Mouse (Mus musculus) heart, embryonic 10.5 days (tissue): ENCODE results near the gene Tmem144. TPM values are rescaled to one million over a fixed set of nuclear protein-coding genes. Genes with fewer than 3 reads are reported as not detected.
A peak's percentile ranks its signal among the peaks of the same experiment; 100 is the strongest.

Experiments
- DNase-seq: peaks from one replicate; pipeline ENCODE4 v3.0.0-alpha.2; 2017; ENCODE audit warnings: low spot score
- H3K27ac ChIP-seq: fragments of 300-500 bp; sonication (generic); 2 replicates; pipeline ENCODE4 v1.5.1; 2016; ENCODE audit warnings: mild to moderate bottlenecking
- H3K27me3 ChIP-seq: fragments of 300-500 bp; sonication (generic); 2 replicates; pipeline ENCODE4 v1.6.1; 2016; ENCODE audit warnings: mild to moderate bottlenecking; ENCODE audit not compliant: poor library complexity, insufficient read depth, severe bottlenecking
- H3K36me3 ChIP-seq: fragments of 300-500 bp; sonication (generic); 2 replicates; pipeline ENCODE4 v1.6.1; 2016; ENCODE audit warnings: mild to moderate bottlenecking, moderate library complexity
- H3K4me1 ChIP-seq: fragments of 300-500 bp; sonication (generic); 2 replicates; pipeline ENCODE4 v1.6.1; 2016; ENCODE audit warnings: mild to moderate bottlenecking
- H3K4me3 ChIP-seq: fragments of 300-500 bp; sonication (generic); 2 replicates; pipeline ENCODE4 v1.5.1; 2016; ENCODE audit warnings: mild to moderate bottlenecking, moderate library complexity
- H3K9me3 ChIP-seq: fragments of 300-500 bp; sonication (generic); 2 replicates; pipeline ENCODE4 v1.6.1; 2016; ENCODE audit warnings: mild to moderate bottlenecking, moderate library complexity
- whole genome bisulfite sequencing: fragments of 180-500 bp; shearing (Covaris S2); methylation state at CpG from one replicate; pipeline ENCODE4 v1.1.7; 2016; 5-methylcytosine and 5-hydroxymethylcytosine counted together
- polyA plus RNA-seq: library from polyadenylated mRNA; unstranded; fragments of >200 nt; fragmentation: Nextera tagmentation; extraction: Ambion mirVana; gene quantifications from 2 replicates; pipeline ENCODE4 v1.2.1, GENCODE M21; 2016

Tmem144 gene
- polyA plus RNA-seq, 1 experiment from 2014 or later: 7.9 TPM

- 27% methylated on average over 5 of the region's 5 CpGs for WGBS
- DNase-seq: peak; percentile 78
Measured at GRCm38 (mm10) chr3:79884305-79884704, 31.7 kb upstream of the Tmem144 start, which contains the start of gene Fam198b. Gene Fam198b (plus strand): TSS chr3:79884533.

GRCm38 (mm10) chr3:79883092-79883491, 30.5 kb upstream of the Tmem144 start:
- no peaks in the 10 kb centered on the region for H3K9me3 ChIP-seq
- no peaks in the 10 kb centered on the region for H3K27me3 ChIP-seq
- H3K4me3 ChIP-seq: no peak overlapping the region
- WGBS: 26% methylated on average over 7 of the region's 7 CpGs
- H3K4me1 ChIP-seq: peaks cover 37% of the 10 kb centered on the region
- DNase-seq: peak; percentile 87
- peaks cover 6% of the 10 kb centered on the region; the same call in 1 of the 2 replicates for H3K36me3 ChIP-seq
- no peak overlapping the region for H3K27ac ChIP-seq

More at GRCm38 (mm10) chr3:79884305-79884704, 31.7 kb upstream of the Tmem144 start, which contains the start of gene Fam198b:
- Histone ChIP-seq H3K4me3 (peak within 1 kb of the TSS; percentile 58), H3K36me3 (peaks cover 6% of the 10 kb centered on the region; the same call in 1 of the 2 replicates), H3K9me3 (no peaks in the 10 kb centered on the region), H3K27ac (peak within 1 kb of the TSS; percentile 93), H3K27me3 (no peaks in the 10 kb centered on the region), H3K4me1 (peaks cover 30% of the 10 kb centered on the region)

- no peak overlapping the region for H3K4me3 ChIP-seq
- peaks cover 5% of the 10 kb centered on the region; the same call in 1 of the 2 replicates for H3K36me3 ChIP-seq
- H3K27me3 ChIP-seq: no peaks in the 10 kb centered on the region
- H3K4me1 ChIP-seq: peaks cover 25% of the 10 kb centered on the region
- WGBS: 59% methylated on average over 2 of the region's 2 CpGs
- DNase-seq: no peak
- no peaks in the 10 kb centered on the region for H3K9me3 ChIP-seq
- no peak overlapping the region for H3K27ac ChIP-seq
Measured at GRCm38 (mm10) chr3:79881645-79882044, 29.1 kb upstream of the Tmem144 start.

- no peaks in the 10 kb centered on the region for H3K36me3 ChIP-seq
- peaks cover 12% of the 10 kb centered on the region for H3K4me1 ChIP-seq
- peak overlapping the region; percentile 31; the same call in 1 of the 2 replicates for H3K4me3 ChIP-seq
- no peaks in the 10 kb centered on the region for H3K9me3 ChIP-seq
- peak overlapping the region; percentile 78 for H3K27ac ChIP-seq
- no peaks in the 10 kb centered on the region for H3K27me3 ChIP-seq
- 40% methylated on average over 9 of the region's 9 CpGs for WGBS
- peak; percentile 54 for DNase-seq
Measured at GRCm38 (mm10) chr3:79879246-79879645, 26.7 kb upstream of the Tmem144 start.

GRCm38 (mm10) chr3:79878350-79878749, 25.8 kb upstream of the Tmem144 start:
- Histone ChIP-seq H3K27me3 (no peaks in the 10 kb centered on the region), H3K36me3 (no peaks in the 10 kb centered on the region), H3K27ac (0 out of 2 replicates have a peak overlapping the region, but pooled peaks have one; percentile 3), H3K9me3 (no peaks in the 10 kb centered on the region), H3K4me3 (no peak overlapping the region), H3K4me1 (peaks cover 10% of the 10 kb centered on the region)
- whole genome bisulfite sequencing: 67% methylated on average over 3 of the region's 3 CpGs
- peak; percentile 53 for DNase-seq

GRCm38 (mm10) chr3:79875471-79875870, 22.9 kb upstream of the Tmem144 start:
- WGBS: 88% methylated on average over 5 of the region's 5 CpGs

GRCm38 (mm10) chr3:79867121-79867709, 14.6 kb upstream of the Tmem144 start:
- Histone ChIP-seq H3K36me3 (no peaks in the 10 kb centered on the region), H3K27ac (no peak overlapping the region), H3K4me3 (no peak overlapping the region), H3K9me3 (no peaks in the 10 kb centered on the region), H3K4me1 (peaks cover 3% of the 10 kb centered on the region; the same call in 1 of the 2 replicates), H3K27me3 (no peaks in the 10 kb centered on the region)
- 56% methylated on average over 1 of the region's 1 CpGs for WGBS
- no peak for DNase-seq

More at GRCm38 (mm10) chr3:79875471-79875870, 22.9 kb upstream of the Tmem144 start:
- Histone ChIP-seq H3K27ac (no peak overlapping the region), H3K4me3 (no peak overlapping the region), H3K9me3 (no peaks in the 10 kb centered on the region), H3K27me3 (no peaks in the 10 kb centered on the region), H3K4me1 (peaks cover 14% of the 10 kb centered on the region), H3K36me3 (no peaks in the 10 kb centered on the region)
- peak; percentile 53 for DNase-seq

GRCm38 (mm10) chr3:79866526-79866925, 14.0 kb upstream of the Tmem144 start:
- no peaks in the 10 kb centered on the region for H3K36me3 ChIP-seq
- no peaks in the 10 kb centered on the region for H3K9me3 ChIP-seq
- H3K27ac ChIP-seq: no peak overlapping the region
- H3K4me1 ChIP-seq: peaks cover 3% of the 10 kb centered on the region; the same call in 1 of the 2 replicates
- H3K4me3 ChIP-seq: no peak overlapping the region
- DNase-seq: no peak
- no peaks in the 10 kb centered on the region for H3K27me3 ChIP-seq
- 84% methylated on average over 9 of the region's 9 CpGs for WGBS

- Histone ChIP-seq H3K4me1 (no peaks in the 10 kb centered on the region), H3K36me3 (no peaks in the 10 kb centered on the region), H3K9me3 (no peaks in the 10 kb centered on the region), H3K4me3 (no peak overlapping the region), H3K27ac (no peak overlapping the region), H3K27me3 (no peaks in the 10 kb centered on the region)
- no peak for DNase-seq
- 85% methylated on average over 3 of the region's 3 CpGs for WGBS
Measured at GRCm38 (mm10) chr3:79866089-79866488, 13.5 kb upstream of the Tmem144 start.

- no peaks in the 10 kb centered on the region for H3K27me3 ChIP-seq
- no peak overlapping the region for H3K27ac ChIP-seq
- H3K36me3 ChIP-seq: no peaks in the 10 kb centered on the region
- DNase-seq: peak; percentile 35
- H3K4me3 ChIP-seq: no peak overlapping the region
- WGBS: 85% methylated on average over 7 of the region's 7 CpGs
- no peaks in the 10 kb centered on the region for H3K9me3 ChIP-seq
- H3K4me1 ChIP-seq: no peaks in the 10 kb centered on the region
Measured at GRCm38 (mm10) chr3:79864824-79865223, 12.3 kb upstream of the Tmem144 start.

- Histone ChIP-seq H3K27ac (no peak overlapping the region), H3K4me3 (no peak overlapping the region), H3K9me3 (no peaks in the 10 kb centered on the region), H3K36me3 (no peaks in the 10 kb centered on the region), H3K4me1 (peaks cover 14% of the 10 kb centered on the region; the same call in 1 of the 2 replicates), H3K27me3 (no peaks in the 10 kb centered on the region)
- no peak for DNase-seq
- 82% methylated on average over 3 of the region's 3 CpGs for whole genome bisulfite sequencing
Measured at GRCm38 (mm10) chr3:79858221-79858620, 5.6 kb upstream of the Tmem144 start.

- Histone ChIP-seq H3K27me3 (no peaks in the 10 kb centered on the region), H3K36me3 (no peaks in the 10 kb centered on the region), H3K9me3 (no peaks in the 10 kb centered on the region), H3K4me3 (no peak overlapping the region), H3K4me1 (peaks cover 16% of the 10 kb centered on the region), H3K27ac (no peak overlapping the region)
- no peak for DNase-seq
- 84% methylated on average over 5 of the region's 5 CpGs for WGBS
Measured at GRCm38 (mm10) chr3:79857780-79858179, 5.2 kb upstream of the Tmem144 start.

GRCm38 (mm10) chr3:79852108-79852507, 465 bp downstream of the Tmem144 start:
- 22% methylated on average over 3 of the region's 3 CpGs for WGBS
- H3K27ac ChIP-seq: peak overlapping the region; percentile 56; the same call in 1 of the 2 replicates
- no peak for DNase-seq

More at GRCm38 (mm10) chr3:79852108-79852507, 465 bp downstream of the Tmem144 start:
- no peaks in the 10 kb centered on the region for H3K9me3 ChIP-seq
- no peaks in the 10 kb centered on the region for H3K36me3 ChIP-seq
- H3K27me3 ChIP-seq: no peaks in the 10 kb centered on the region
- H3K4me3 ChIP-seq: no peak overlapping the region
- peaks cover 35% of the 10 kb centered on the region for H3K4me1 ChIP-seq
